Mouse (Mus musculus) small intestine, adult 2 months (tissue): ENCODE data around the gene Cldn7.

Experiments
- CTCF ChIP-seq: fragments of 200-500 bp; IDR thresholded peaks from 2 replicates; pipeline ENCODE4 v1.5.1; 2012; ENCODE audit warnings: low read depth, mild to moderate bottlenecking, control low read depth, inconsistent platforms, low read length, moderate library complexity, mixed read lengths; ENCODE audit not compliant: insufficient replicate concordance, insufficient read length; ENCODE audit errors: extremely low read depth
- POLR2A ChIP-seq: fragments of 200-500 bp; IDR thresholded peaks from 2 replicates; pipeline ENCODE4 v1.6.1; 2012; ENCODE audit warnings: low read depth, mild to moderate bottlenecking, control low read depth, inconsistent platforms, low read length, moderate library complexity

GRCm38 (mm10) chr11:69991711-69992110, 27.1 kb downstream of the Cldn7 start:
- TF ChIP-seq CTCF (no peak), POLR2A (no peak)
